Mouse (Mus musculus) MN1 (cell line): Measurements from ENCODE around the gene Acnat2.
"Not testable (repeated sequence)": the region's sequence is repeated elsewhere in the genome, so short reads cannot be mapped to it uniquely, and the experiment has no call there.

Experiments used
- DNase-seq: peaks from one replicate; pipeline ENCODE4 v3.0.0-alpha.2; 2016; ENCODE audit warnings: low spot score

The Acnat2 gene

GRCm38 (mm10) chr4:49407957-49408356 lies at the start of gene Acnat2:
Acnat2 (minus strand) TSS chr4:49408151.
- not testable (repeated sequence) for DNase-seq

DNA sequence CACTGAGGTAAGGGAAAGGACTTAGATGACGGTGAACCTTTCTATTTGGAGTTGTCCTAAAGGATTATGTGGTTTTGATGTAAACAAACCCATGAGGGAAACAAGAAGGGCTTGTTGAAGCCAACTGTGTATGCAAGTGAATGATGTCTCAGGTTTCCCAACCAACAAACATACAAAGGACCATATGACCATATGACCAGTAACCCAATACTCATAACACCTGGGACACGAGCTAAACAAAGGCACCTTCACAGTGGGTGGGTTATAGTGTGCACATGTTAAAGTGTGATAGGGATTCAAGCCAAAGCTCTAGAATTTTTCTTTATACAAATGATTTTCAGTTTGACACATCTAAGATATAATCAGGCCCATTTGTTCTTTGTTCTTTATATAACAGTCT lies 48.2 kb upstream of the Acnat2 start:
- no peak for DNase-seq

DNA sequence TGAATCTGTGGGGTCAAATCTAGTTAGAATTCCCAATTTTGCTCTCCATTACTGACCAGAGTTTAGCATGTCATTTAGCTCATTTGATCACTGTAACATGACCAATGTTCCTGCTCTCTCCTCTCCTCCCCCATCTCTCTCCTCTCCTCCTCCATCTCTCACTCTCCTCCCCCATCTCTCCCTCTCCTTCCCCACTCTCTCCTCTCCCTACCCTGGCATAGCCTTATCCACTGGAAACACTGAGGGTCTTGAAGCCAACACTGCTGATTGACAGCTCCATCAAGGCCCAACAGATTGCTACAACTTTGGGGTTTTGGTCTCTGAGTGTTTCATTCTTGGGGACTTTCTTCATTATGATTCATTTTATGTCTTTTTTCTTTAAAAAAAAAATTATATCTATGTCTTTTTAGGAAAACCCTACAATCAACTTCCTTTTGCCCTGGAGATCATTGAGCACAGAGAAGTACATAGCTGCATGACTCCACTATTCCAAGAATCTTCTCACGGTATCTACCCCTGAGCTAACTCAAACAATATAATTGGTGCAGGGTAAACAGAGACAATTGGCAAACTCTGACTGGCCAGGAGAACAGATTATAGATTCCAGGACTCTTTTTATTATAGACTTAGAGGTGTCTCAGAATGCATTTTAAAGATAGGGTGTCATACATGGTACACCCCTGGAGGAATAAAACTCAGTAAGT lies 44.0 kb upstream of the Acnat2 start:
- DNase-seq, result no peak

DNA sequence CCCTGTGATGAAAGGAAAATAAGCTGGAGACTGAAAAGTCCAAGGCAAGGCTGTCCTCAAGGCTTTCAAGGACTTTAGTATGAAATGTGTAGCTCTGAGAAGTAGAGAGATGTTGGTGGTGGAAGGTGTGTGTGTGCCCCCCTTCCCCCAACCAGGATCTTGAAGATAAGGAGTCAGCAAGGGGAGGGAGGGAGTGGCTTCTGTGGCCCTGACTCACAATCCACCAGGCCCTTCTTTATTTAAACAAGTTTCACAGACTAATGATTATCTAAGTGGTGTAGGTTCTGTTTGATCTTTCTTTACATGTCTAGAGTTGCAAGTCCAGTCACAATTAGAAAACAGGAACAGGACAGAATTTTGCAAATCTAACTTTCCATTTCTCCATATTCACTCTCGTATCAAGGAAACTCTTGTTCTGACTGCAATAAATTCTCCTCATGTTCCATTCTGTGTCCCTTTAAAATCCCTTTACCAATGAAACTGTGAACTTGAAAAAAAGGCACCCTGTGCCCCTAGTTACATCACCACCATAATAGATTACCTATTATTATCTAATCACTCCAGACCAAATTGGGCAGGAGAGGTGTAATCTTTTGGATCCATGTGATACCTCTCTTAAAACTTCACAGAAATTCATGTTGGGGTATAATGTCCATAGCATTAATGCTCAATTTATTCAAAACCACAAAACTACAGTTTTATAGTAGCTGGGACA lies 43.3 kb upstream of the Acnat2 start:
- not testable (repeated sequence) for DNase-seq

GRCm38 (mm10) chr4:49436968-49437367 lies 29.0 kb upstream of the Acnat2 start:
- DNase-seq, result not testable (repeated sequence)

DNA sequence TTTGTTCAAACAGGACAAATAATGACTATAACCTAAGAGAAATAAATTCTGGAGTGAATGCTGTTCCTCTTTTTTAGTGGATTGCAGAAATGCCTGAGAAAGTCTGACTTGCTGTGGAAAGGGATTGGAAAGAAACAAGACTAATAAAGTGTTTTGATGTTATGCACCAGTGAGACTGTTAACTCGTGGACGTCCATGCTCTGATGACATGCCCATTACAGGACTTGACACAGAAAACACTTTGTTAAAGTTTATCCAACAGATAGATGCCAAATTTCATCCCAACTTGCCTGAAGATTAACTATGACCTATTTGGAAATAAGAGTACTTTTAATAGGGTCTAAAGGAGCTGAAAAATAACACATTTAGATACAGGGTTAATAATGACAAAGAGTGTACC lies 2.2 kb upstream of the Acnat2 start:
- not testable (repeated sequence) for DNase-seq

DNA sequence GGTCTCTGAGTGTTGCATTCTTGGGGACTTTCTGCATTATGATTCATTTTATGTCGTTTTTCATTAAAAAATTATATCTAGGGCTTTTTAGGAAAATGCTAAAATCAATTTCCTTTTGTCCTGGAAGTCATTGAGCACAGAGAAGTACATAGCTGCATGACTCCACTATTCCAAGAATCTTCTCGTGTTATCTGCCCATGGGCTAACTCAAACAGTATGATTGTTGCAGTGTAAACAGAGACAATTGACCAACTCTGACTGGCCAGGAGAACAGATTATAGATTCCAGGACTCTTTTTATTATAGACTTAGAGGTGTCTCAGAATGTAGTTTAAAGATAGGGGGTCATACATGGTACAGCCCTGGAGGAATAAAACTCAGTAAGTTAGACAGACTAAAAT lies 21.1 kb downstream of the Acnat2 start:
- no peak for DNase-seq

- not testable (repeated sequence) for DNase-seq
Measured at GRCm38 (mm10) chr4:49383576-49384318, 24.2 kb downstream of the Acnat2 start.

- not testable (repeated sequence) for DNase-seq
Measured at GRCm38 (mm10) chr4:49368046-49368445, 39.9 kb downstream of the Acnat2 start.

DNA sequence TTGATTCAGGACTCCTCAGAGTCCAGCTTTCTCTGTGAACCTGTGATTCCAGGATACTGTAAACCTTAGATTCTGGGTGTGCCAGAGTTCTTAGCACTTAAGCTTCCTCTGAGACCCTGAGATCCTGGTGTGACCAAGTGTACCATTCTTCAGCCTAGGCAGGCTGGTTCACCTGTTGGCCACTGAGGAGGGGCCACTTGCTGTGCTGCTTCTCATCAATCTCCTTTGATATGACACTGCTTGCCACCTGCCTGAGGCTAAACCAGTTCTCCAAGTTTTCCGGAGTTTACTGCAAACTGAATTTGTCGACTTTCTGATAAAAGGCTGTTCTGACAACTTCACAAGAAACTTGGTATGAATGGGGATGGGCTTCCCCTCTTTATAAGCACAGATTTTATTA lies 50.9 kb downstream of the Acnat2 start:
- DNase-seq, result no peak

DNA sequence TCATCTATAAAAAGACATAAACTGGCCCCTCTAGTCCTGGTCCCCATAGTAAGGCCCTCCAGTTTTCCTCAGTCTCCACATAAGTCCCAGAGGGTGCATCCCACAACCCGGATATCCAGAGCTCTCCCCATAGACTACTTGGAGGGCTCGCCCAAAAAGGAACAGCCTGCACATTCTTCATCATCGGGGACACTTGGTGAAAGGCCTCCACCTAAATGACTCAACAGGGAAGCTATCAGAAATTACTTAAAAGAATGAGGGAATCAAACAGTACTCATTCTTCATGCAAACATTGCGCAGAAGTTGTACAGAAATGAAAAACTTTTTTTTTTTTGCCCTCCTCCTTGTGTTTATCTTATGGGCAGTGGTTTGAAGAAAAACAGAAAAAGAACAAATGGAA lies 57.5 kb downstream of the Acnat2 start:
- DNase-seq, result no peak

GRCm38 (mm10) chr4:49348677-49349076 lies 59.3 kb downstream of the Acnat2 start:
- DNase-seq, result no peak

GRCm38 (mm10) chr4:49348001-49348400 lies 60.0 kb downstream of the Acnat2 start:
- not testable (repeated sequence) for DNase-seq

GRCm38 (mm10) chr4:49340091-49340490 lies 67.9 kb downstream of the Acnat2 start:
- not testable (repeated sequence) for DNase-seq

DNA sequence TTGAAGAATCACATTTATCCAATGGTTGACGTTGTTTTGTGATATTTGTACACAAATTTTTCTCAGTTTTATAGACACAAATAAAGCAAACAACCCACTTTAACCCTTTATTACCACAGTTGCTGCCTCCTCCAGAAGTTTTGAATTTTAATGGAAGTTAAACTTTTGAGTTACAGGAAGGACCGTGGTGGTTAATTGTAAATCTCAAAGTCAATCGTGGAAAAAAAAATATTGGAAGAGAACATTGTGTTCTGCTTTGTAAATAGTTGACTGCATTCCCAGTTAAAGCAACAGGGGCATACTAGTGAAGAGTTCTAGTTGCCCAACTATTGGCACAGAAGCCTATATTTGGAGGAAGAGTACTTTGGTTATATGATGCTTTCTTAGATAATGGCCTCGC lies 70.0 kb downstream of the Acnat2 start:
- not testable (repeated sequence) for DNase-seq
